23 mouse cellular contexts compared by ENCODE assay signal in genomic region chr5:31162462-31162861, GRCm38 (mm10). TPM values are rescaled to one million over a fixed set of nuclear protein-coding genes. Genes with fewer than 3 reads are reported as not detected.
DNase-seq lines count a peak whose midpoint lies in the region; ATAC-seq and TF ChIP-seq lines count a peak whose summit lies in the region.
"Had no signal": no experiment of that assay in that cellular context is flagged by ENCODE, and none has a peak within 500 bp of the region (broad histone marks: within the 10 kb centered on the region; RNA-seq: fewer than 3 reads in every experiment).

No protein-coding gene starts in this region.

- H3K4me1 ChIP-seq in liver, embryonic 11.5 days (replicated peaks; ENCODE audit: control insufficient read depth, insufficient read depth, low read length): no peaks in the 10 kb centered on the region
- H3K4me1 ChIP-seq in intestine, embryonic 15.5 days (replicated peaks): no peaks in the 10 kb centered on the region
- H3K4me1 ChIP-seq in liver, embryonic 13.5 days (replicated peaks): peaks cover 35% of the 10 kb centered on the region
- H3K4me1 ChIP-seq in stomach, postnatal 0 days (replicated peaks; ENCODE audit: control insufficient read depth, insufficient read depth): no peaks in the 10 kb centered on the region
- no peaks in the 10 kb centered on the region for H3K4me1 ChIP-seq in kidney, embryonic 16.5 days (ENCODE audit: insufficient read depth, low read length)
- H3K4me1 ChIP-seq: embryonic facial prominence, embryonic 10.5 days; hindbrain, embryonic 13.5 days had no signal

- no peaks in the 10 kb centered on the region for H3K27me3 ChIP-seq in liver, embryonic 11.5 days (replicated peaks; ENCODE audit: control insufficient read depth, insufficient read depth, low read length)
- H3K27me3 ChIP-seq in intestine, embryonic 15.5 days (replicated peaks): no peaks in the 10 kb centered on the region
- H3K27me3 ChIP-seq in liver, embryonic 13.5 days: no peaks in the 10 kb centered on the region
- H3K27me3 ChIP-seq in stomach, postnatal 0 days (ENCODE audit: control insufficient read depth, insufficient read depth, low read length): no peaks in the 10 kb centered on the region
- H3K27me3 ChIP-seq in kidney, embryonic 16.5 days (ENCODE audit: insufficient read depth, low read length): no peaks in the 10 kb centered on the region
- H3K27me3 ChIP-seq: CH12.LX; hindbrain, embryonic 13.5 days had no signal

- no peak overlapping the region for H3K4me3 ChIP-seq in liver, embryonic 11.5 days (ENCODE audit: low read depth, low read length)
- H3K4me3 ChIP-seq in intestine, embryonic 15.5 days (replicated peaks): no peak overlapping the region
- no peak overlapping the region for H3K4me3 ChIP-seq in liver, embryonic 13.5 days (replicated peaks)
- no peak overlapping the region for H3K4me3 ChIP-seq in stomach, postnatal 0 days (ENCODE audit: low read depth, low read length)
- H3K4me3 ChIP-seq in kidney, embryonic 16.5 days (ENCODE audit: low read length): no peak overlapping the region
- H3K4me3 ChIP-seq: embryonic facial prominence, embryonic 10.5 days; hindbrain, embryonic 13.5 days had no signal

- no peak overlapping the region for H3K27ac ChIP-seq in liver, embryonic 11.5 days (ENCODE audit: low read depth, low read length)
- H3K27ac ChIP-seq in intestine, embryonic 15.5 days: no peak overlapping the region
- H3K27ac ChIP-seq in liver, embryonic 13.5 days: no peak overlapping the region
- no peak overlapping the region for H3K27ac ChIP-seq in stomach, postnatal 0 days (replicated peaks)
- H3K27ac ChIP-seq in kidney, embryonic 16.5 days (ENCODE audit: low read length): no peak overlapping the region
- H3K27ac ChIP-seq: embryonic facial prominence, embryonic 10.5 days; hindbrain, embryonic 13.5 days; hindbrain, postnatal 0 days had no signal

- DNase-seq in liver, embryonic 11.5 days (ENCODE audit: low spot score): no peak
- DNase-seq in liver: no peak
- DNase-seq in liver, embryonic 13.5 days: no peak
- DNase-seq in stomach, postnatal 0 days (ENCODE audit: low spot score): no peak
- no peak for DNase-seq in adrenal gland, adult 8-10 months
- DNase-seq: adrenal gland, postnatal 10 days; cerebellum, adult 11-12 months; cerebellum, adult 9-10 months; cerebellum, postnatal 25 days; gastrocnemius, postnatal 36 days; heart, adult 11 months; heart, postnatal 10 days had no signal

- ATAC-seq in liver, embryonic 11.5 days (replicated peaks; ENCODE audit: low FRiP score): peak; percentile 69
- peak; percentile 68; the same call in 1 of the 2 replicates for ATAC-seq in intestine, embryonic 15.5 days
- peak; percentile 72 for ATAC-seq in liver, embryonic 13.5 days (ENCODE audit: low read depth)
- ATAC-seq in stomach, postnatal 0 days (ENCODE audit: low FRiP score, low TSS enrichment): peak; percentile 83
- no peak for ATAC-seq in frontal cortex, adult (ENCODE audit: low TSS enrichment)
- ATAC-seq in kidney, embryonic 16.5 days (ENCODE audit: low FRiP score, low TSS enrichment): no peak
- ATAC-seq: forebrain, embryonic 14.5 days; hindbrain, postnatal 0 days had no signal

- no peak overlapping the region for H3K4me2 ChIP-seq in liver, embryonic 11.5 days
- H3K4me2 ChIP-seq in intestine, embryonic 15.5 days (replicated peaks): no peak overlapping the region
- H3K4me2 ChIP-seq in liver, embryonic 13.5 days: no peak overlapping the region
- H3K4me2 ChIP-seq in stomach, postnatal 0 days (replicated peaks; ENCODE audit: low read depth): no peak overlapping the region
- H3K4me2 ChIP-seq in kidney, embryonic 16.5 days (replicated peaks; ENCODE audit: low read depth, low read length): no peak overlapping the region
- H3K4me2 ChIP-seq: hindbrain, embryonic 13.5 days had no signal

- TF ChIP-seq EP300 in stomach, postnatal 0 days (optimal IDR thresholded peaks at IDR 0.05): no peak

- H3K9me3 ChIP-seq in liver, embryonic 11.5 days (ENCODE audit: control insufficient read depth, low read length): no peaks in the 10 kb centered on the region
- H3K9me3 ChIP-seq in intestine, embryonic 15.5 days: no peaks in the 10 kb centered on the region
- H3K9me3 ChIP-seq in liver, embryonic 13.5 days (replicated peaks): no peaks in the 10 kb centered on the region
- no peaks in the 10 kb centered on the region for H3K9me3 ChIP-seq in stomach, postnatal 0 days (ENCODE audit: control insufficient read depth, low read length)
- no peaks in the 10 kb centered on the region for H3K9me3 ChIP-seq in kidney, embryonic 16.5 days (ENCODE audit: low read length)
- H3K9me3 ChIP-seq: embryonic facial prominence, embryonic 10.5 days; hindbrain, embryonic 13.5 days had no signal

- H3K36me3 ChIP-seq in liver, embryonic 11.5 days (ENCODE audit: control insufficient read depth, insufficient read depth, low read length): peaks cover 59% of the 10 kb centered on the region
- H3K36me3 ChIP-seq in intestine, embryonic 15.5 days: peaks cover 49% of the 10 kb centered on the region
- H3K36me3 ChIP-seq in liver, embryonic 13.5 days: peaks cover 92% of the 10 kb centered on the region
- peaks cover 40% of the 10 kb centered on the region for H3K36me3 ChIP-seq in stomach, postnatal 0 days (ENCODE audit: control insufficient read depth, insufficient read depth, low read length)
- H3K36me3 ChIP-seq in kidney, embryonic 16.5 days (ENCODE audit: insufficient read depth, low read length): peaks cover 73% of the 10 kb centered on the region

- no peak for TF ChIP-seq CTCF in stomach, postnatal 0 days (IDR thresholded peaks at IDR 0.05; ENCODE audit: low read depth)

- no peak overlapping the region for H3K9ac ChIP-seq in liver, embryonic 11.5 days (ENCODE audit: low read depth, low read length)
- no peak overlapping the region for H3K9ac ChIP-seq in intestine, embryonic 15.5 days
- H3K9ac ChIP-seq in liver, embryonic 13.5 days: no peak overlapping the region
- no peak overlapping the region for H3K9ac ChIP-seq in stomach, postnatal 0 days (ENCODE audit: low read length)
- no peak overlapping the region for H3K9ac ChIP-seq in kidney, embryonic 16.5 days (replicated peaks; ENCODE audit: low read length)
- H3K9ac ChIP-seq: hindbrain, embryonic 13.5 days had no signal

RNA-seq across cellular contexts. Expression of gene Mpv17, which starts 8.4 kb away (rescaled TPM):
- polyA plus RNA-seq in liver, embryonic 11.5 days (2014; fragmentation: Nextera tagmentation; extraction: Ambion mirVana): 40.9 and 50.4 TPM in 2 replicates
- 57.1 and 67.9 TPM in 2 replicates for polyA plus RNA-seq in intestine, embryonic 15.5 days (2015; fragmentation: Nextera tagmentation; extraction: Ambion mirVana)
- 18.9 and 19.9 TPM in 2 replicates for polyA plus RNA-seq in liver, embryonic 13.5 days (2015; fragmentation: Nextera tagmentation; extraction: Ambion mirVana)
- 29.4 and 29.6 TPM in 2 replicates for polyA plus RNA-seq in stomach, postnatal 0 days (2015; fragmentation: Nextera tagmentation; extraction: Ambion mirVana)
- polyA plus RNA-seq in kidney, embryonic 16.5 days (2015; fragmentation: Nextera tagmentation; extraction: Ambion mirVana): 79.0 and 79.3 TPM in 2 replicates
- total RNA-seq in adrenal gland, adult 8-10 months (2022): 10 to 100 TPM; 63.7 to 83.4 (median 76.4) TPM

RNA-seq across cellular contexts. Expression of gene Gm29609, which starts 17.2 kb away (rescaled TPM):
- polyA plus RNA-seq in liver, embryonic 11.5 days (2014; fragmentation: Nextera tagmentation; extraction: Ambion mirVana): 0.64 and 1.5 TPM in 2 replicates
- 2.1 and 2.4 TPM in 2 replicates for polyA plus RNA-seq in intestine, embryonic 15.5 days (2015; fragmentation: Nextera tagmentation; extraction: Ambion mirVana)
- polyA plus RNA-seq in liver, embryonic 13.5 days (2015; fragmentation: Nextera tagmentation; extraction: Ambion mirVana): 0.36 and 0.52 TPM in 2 replicates
- polyA plus RNA-seq in stomach, postnatal 0 days (2015; fragmentation: Nextera tagmentation; extraction: Ambion mirVana): 0.31 and 0.57 TPM in 2 replicates
- 1.9 and 2.1 TPM in 2 replicates for polyA plus RNA-seq in kidney, embryonic 16.5 days (2015; fragmentation: Nextera tagmentation; extraction: Ambion mirVana)
- total RNA-seq in adrenal gland, adult 8-10 months (2022): 1 to 10 TPM in 3 of 4 experiments, under 1 TPM in 1; 0.41 to 3.9 (median 2.9) TPM
- total RNA-seq: hematopoietic stem cell, adult 5-6 weeks had no signal

RNA-seq across cellular contexts. Expression of gene Gtf3c2, which starts 17.5 kb away (rescaled TPM):
- polyA plus RNA-seq in liver, embryonic 11.5 days (2014; fragmentation: Nextera tagmentation; extraction: Ambion mirVana): 77.2 and 79.5 TPM in 2 replicates
- 56.6 and 63.4 TPM in 2 replicates for polyA plus RNA-seq in intestine, embryonic 15.5 days (2015; fragmentation: Nextera tagmentation; extraction: Ambion mirVana)
- 31.5 and 37.0 TPM in 2 replicates for polyA plus RNA-seq in liver, embryonic 13.5 days (2015; fragmentation: Nextera tagmentation; extraction: Ambion mirVana)
- 19.9 and 25.1 TPM in 2 replicates for polyA plus RNA-seq in stomach, postnatal 0 days (2015; fragmentation: Nextera tagmentation; extraction: Ambion mirVana)
- polyA plus RNA-seq in kidney, embryonic 16.5 days (2015; fragmentation: Nextera tagmentation; extraction: Ambion mirVana): 82.8 and 99.0 TPM in 2 replicates
- total RNA-seq in adrenal gland, adult 8-10 months (2022): 10 to 100 TPM; 65.5 to 98.8 (median 71.9) TPM

RNA-seq across cellular contexts. Expression of gene Ucn, which starts 23.8 kb away (rescaled TPM):
- not detected in 2 replicates for polyA plus RNA-seq in liver, embryonic 11.5 days (2014; fragmentation: Nextera tagmentation; extraction: Ambion mirVana)
- polyA plus RNA-seq in intestine, embryonic 15.5 days (2015; fragmentation: Nextera tagmentation; extraction: Ambion mirVana): not detected in 2 replicates
- polyA plus RNA-seq in liver, embryonic 13.5 days (2015; fragmentation: Nextera tagmentation; extraction: Ambion mirVana): not detected in 2 replicates
- not detected in 2 replicates for polyA plus RNA-seq in stomach, postnatal 0 days (2015; fragmentation: Nextera tagmentation; extraction: Ambion mirVana)
- polyA plus RNA-seq in kidney, embryonic 16.5 days (2015; fragmentation: Nextera tagmentation; extraction: Ambion mirVana): not detected in 2 replicates
- not detected for total RNA-seq in adrenal gland, adult 8-10 months (2022)
- total RNA-seq: adrenal gland, postnatal 10 days; CH12.LX; gastrocnemius, adult 8-10 months; gastrocnemius, postnatal 36 days; heart, postnatal 10 days; hematopoietic stem cell, adult 5-6 weeks; hindbrain, postnatal 0 days had no signal
- polyA plus RNA-seq: embryonic facial prominence, embryonic 10.5 days; forebrain, embryonic 14.5 days; heart, embryonic 14.5 days; hindbrain, embryonic 13.5 days had no signal

RNA-seq across cellular contexts. Expression of gene Snx17, which starts 30.6 kb away (rescaled TPM):
- polyA plus RNA-seq in liver, embryonic 11.5 days (2014; fragmentation: Nextera tagmentation; extraction: Ambion mirVana): 87.6 and 94.7 TPM in 2 replicates
- 131 and 136 TPM in 2 replicates for polyA plus RNA-seq in intestine, embryonic 15.5 days (2015; fragmentation: Nextera tagmentation; extraction: Ambion mirVana)
- 49.6 and 49.7 TPM in 2 replicates for polyA plus RNA-seq in liver, embryonic 13.5 days (2015; fragmentation: Nextera tagmentation; extraction: Ambion mirVana)
- 80.3 and 83.2 TPM in 2 replicates for polyA plus RNA-seq in stomach, postnatal 0 days (2015; fragmentation: Nextera tagmentation; extraction: Ambion mirVana)
- polyA plus RNA-seq in kidney, embryonic 16.5 days (2015; fragmentation: Nextera tagmentation; extraction: Ambion mirVana): 151 and 165 TPM in 2 replicates
- 100 to 1,000 TPM; 109 to 135 (median 126) TPM for total RNA-seq in adrenal gland, adult 8-10 months (2022)

Comparison
In these comparisons a context has a peak if more than half of its experiments do, and no peak if none do; other contexts are left out.
1. ATAC-seq: peak in liver, embryonic 11.5 days (single experiment), intestine, embryonic 15.5 days (single experiment), liver, embryonic 13.5 days (single experiment) and stomach, postnatal 0 days (single experiment); none in frontal cortex, adult (single experiment) and kidney, embryonic 16.5 days (single experiment).